Mouse (Mus musculus): Measurements from ENCODE around the gene Mxra7.

Mxra7 gene

GRCm38 (mm10) chr11:116817567-116817966, 10.3 kb downstream of the Mxra7 start:
- no peak for DNase-seq (ENCODE audit: low read depth)

- peak; percentile 95 for DNase-seq (ENCODE audit: low read depth)
Measured at GRCm38 (mm10) chr11:116816769-116817168, 11.1 kb downstream of the Mxra7 start.

DNA sequence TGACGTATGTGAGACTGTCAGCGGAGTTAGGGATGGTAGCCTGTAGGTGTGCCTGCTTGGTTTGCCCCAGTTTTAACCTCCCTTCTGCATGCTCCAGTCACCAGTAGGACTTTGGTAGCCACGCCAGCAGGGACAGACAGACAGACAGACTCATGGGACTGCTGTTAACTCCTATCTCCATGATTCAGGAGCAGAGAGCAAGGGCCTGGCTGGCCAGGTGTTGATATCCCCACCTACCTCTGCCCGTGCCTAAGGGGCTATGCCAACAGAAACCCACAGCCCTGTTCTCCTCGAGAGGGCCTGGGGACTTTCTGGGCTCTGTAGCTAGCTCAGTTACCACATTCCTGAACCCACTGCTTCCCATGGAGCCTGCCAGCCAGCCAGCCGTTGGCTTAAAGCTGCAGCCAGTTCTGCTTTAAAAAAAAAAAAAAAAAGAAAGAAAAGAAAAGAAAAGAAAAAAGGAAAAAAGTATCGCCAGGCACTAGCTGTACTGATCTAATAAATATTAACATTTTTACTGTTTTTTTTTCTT, 12.9 kb downstream of the Mxra7 start:
- peak; percentile 71 for DNase-seq (ENCODE audit: low read depth)

DNA sequence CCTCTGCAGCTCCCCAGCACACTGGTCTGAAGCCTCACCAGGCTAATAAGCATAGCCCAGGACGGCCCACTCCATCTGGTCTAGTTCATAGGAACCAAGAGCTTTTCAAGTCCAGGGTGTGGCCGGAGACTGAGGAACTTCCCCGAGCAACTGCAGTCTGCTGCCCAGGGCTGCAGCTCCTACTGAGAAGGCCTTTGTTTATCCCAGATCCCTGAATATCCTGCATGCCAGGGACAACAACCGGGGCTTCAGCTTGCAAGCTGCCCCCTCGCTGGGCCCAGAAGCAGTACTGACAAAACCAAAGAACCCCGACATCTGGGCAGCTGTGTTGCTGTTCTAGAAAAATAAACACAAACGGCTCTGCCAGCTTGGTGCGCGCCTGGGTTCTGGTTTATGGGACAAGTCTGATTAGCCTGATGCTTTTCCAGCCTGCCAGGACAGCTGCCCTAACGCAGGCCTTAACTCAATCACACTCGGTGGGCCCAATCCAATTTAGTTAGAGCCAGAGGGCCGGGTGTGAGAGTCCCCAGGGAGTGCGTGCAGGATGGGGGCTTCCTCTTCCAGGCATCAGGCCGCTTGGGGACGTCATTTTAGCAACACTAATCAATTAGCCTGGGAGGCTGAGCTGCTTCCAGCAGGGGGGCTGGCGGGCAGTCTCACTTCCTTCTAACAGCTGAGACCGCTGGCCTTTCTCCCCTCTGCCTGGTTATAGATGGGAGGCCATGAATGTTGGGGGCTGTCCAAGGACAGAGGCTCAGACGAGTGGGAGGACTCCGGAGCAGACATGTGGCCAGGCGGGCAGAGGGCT, 13.6 kb downstream of the Mxra7 start:
- DNase-seq (ENCODE audit: low read depth) = peak; percentile 70

DNA sequence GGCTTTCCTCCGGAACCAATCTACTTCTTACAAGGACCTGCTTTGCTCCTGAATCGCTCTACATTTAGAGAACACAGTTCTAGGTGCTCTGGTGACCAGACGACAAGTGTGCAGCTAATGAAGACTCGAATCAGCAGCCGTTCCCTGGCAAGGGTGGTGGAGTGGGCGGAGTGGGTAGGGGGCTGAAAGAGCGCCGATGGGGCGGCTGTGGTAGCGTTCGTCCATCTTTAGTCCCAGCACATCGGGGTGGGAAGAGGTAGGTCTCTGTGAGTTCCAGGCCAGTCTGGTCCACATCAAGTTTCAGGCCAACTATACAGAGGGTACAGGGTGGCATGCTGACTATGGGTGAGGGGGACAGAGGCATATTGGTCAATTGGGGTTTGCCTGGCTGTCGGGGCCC, 14.2 kb downstream of the Mxra7 start:
- DNase-seq (ENCODE audit: low read depth) = no peak

- DNase-seq (ENCODE audit: low read depth) = peak; percentile 32
Measured at GRCm38 (mm10) chr11:116812793-116813529, 14.9 kb downstream of the Mxra7 start.

DNA sequence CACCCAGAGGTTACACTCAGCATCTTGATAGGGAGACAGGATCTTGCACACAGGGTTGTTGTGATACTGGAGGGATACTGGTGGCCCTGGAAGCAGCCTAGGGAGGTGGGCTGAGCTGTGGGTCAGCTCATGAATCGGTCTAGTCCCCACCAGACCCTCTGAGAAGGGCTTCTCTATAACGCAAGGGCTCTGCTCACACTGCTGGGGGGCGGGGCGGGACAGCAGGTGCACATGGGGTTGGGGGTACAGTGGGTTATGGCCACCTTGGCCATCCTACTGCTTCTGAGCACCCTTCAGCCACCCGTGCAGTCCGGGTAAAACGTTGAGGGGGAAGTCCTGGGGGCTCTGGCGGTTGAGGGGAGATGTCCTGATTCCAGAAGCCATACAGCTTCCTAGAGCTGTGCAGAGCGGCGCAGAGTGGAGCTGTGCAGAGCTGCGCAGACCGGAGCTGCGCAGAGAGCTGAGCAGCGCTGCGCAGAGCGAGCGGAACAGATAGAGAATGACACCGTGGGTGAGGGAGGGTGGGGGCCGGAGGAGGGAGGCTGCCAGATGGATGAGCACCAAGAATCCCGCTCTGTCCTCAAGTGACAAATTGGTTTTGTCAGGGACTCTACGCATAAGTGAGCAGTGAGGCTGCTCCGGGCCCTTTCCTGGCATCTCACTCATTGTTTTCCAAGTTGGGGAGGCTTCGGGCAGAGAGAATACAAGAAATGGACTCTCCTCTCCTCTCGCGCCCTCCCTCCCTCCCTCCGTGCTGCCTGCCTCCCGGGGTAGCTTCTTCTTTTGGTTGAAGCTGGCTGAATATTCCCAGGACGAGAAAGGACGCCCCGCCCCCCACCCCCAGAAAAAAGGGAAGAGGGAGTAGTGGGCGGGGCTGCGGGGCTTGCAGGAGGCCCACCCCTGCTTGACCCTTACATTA, 16.6 kb downstream of the Mxra7 start:
- no peak for DNase-seq (ENCODE audit: low read depth)

DNA sequence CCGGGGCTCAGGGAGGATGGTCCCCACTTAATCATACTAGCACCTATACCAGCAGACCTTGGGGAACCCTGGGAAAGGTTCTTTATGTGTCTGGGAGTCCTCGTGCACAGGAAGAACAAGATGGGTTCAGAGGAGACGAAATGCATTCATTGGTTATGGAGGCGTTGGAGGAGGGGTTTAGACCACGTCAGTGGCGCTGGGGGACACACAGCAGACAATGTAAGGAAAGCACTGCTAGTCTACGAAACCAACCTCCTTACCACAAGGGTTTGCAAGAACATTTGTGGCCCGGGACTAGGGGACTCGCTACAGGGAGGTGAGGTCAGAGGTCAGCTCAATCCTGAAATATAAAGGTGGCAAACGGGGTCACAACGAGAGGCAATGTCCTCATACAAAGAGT, 17.3 kb downstream of the Mxra7 start:
- DNase-seq (ENCODE audit: low read depth) = no peak

- DNase-seq (ENCODE audit: low read depth) = no peak
Measured at GRCm38 (mm10) chr11:116809520-116809919, 18.3 kb downstream of the Mxra7 start.

- no peak for DNase-seq (ENCODE audit: low read depth)
Measured at GRCm38 (mm10) chr11:116808811-116809395, 18.9 kb downstream of the Mxra7 start.

DNA sequence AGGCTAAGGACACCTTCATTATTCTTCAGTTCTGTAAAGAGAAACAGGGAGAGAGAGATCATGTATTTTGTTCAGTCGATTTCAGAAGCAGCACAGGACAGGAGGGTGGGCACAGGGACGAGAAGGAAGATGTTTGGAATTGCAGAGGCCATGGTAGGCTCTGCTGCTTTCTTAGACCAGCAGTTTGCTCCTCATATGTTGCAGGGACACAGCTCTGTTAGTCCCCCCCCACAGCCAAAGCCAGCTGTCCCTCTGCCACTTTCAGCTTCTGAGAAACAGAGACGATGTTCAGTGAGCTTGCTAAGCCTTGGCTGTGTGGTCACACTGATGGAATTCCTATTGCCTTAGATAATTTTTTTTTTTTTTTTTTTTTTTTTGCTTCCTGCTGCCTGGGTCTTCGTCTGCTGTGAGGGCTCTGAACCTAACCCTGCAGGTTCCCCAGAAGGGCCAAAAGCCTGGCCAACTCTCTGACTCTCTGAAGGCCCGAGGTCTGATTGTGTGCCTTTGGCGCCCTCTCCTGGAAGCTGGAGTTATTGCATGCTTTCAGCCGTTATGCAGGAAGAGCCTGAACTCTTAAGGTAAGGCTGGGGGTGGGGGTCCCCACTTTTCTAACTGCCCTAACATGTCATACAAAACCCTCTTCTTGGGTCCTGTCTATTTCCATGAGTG, 19.8 kb downstream of the Mxra7 start:
- peak; percentile 93 for DNase-seq (ENCODE audit: low read depth)

- DNase-seq (ENCODE audit: low read depth) = peak; percentile 38
Measured at GRCm38 (mm10) chr11:116807526-116807925, 20.3 kb downstream of the Mxra7 start.

- DNase-seq (ENCODE audit: low read depth) = peak; percentile 68
Measured at GRCm38 (mm10) chr11:116807116-116807515, 20.7 kb downstream of the Mxra7 start.

GRCm38 (mm10) chr11:116806136-116807071, 21.4 kb downstream of the Mxra7 start:
- DNase-seq (ENCODE audit: low read depth) = peak; percentile 74

GRCm38 (mm10) chr11:116802709-116803108, 25.1 kb downstream of the Mxra7 start:
- DNase-seq (ENCODE audit: low read depth) = no peak

DNA sequence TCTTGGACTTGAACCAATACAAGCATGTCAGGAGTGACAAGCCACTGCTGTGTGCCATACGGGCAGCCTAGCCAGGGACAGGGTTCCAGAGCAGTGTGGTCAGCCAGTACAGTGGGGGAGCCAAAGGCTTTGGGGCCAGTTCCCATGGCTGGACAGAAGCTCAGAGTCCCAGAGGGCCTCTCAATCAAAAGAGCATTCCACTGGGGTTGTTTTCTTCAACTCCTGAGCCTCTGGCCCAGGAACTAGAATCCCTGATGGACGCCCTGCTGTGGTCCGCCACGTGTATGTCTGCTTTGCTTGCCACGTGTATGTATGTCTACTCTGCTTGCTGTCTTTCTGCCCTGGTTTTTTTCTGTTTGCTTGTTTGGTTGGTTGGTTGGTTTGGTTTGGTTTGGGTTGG, 26.7 kb downstream of the Mxra7 start:
- DNase-seq (ENCODE audit: low read depth) = no peak

DNA sequence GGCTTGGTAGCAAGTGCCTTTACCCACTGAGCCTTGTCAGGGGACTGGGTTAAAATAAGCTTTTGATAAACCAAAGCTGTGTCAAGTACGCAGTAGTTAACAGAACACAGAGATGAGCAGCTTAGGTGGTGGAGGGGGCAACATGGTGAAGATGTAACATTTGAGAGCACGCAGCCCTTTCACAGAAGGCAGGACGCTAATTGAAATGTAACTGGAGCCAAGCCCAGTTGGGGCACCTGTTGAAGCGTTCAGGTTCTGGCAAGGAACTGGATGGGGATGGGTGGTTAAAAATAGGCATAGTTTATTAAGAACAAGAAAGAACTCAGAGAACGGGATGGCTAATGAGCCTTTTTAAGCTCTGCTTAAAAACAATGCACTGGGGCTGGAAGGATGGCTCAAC, 28.5 kb downstream of the Mxra7 start:
- no peak for DNase-seq (ENCODE audit: low read depth)

DNA sequence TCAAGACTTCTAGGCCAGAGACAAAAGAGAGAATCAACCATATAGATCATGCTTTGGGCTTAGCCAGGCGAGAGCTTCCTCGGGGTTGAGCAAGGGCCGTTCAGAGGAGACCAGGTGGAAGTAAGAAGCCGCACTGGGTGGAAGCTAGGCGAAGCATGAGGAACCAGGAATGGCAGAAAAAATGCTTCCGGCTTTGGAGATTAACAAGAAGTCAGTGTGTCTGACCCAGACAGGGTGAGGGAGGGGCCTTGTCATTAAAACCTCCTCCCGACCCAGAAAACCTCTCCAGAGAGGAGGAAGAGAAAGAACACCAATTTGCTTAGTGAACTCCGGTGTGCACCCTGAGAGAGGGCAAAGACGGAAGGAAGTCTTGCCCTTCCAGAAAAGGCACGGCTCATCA, 43.6 kb downstream of the Mxra7 start:
- DNase-seq (ENCODE audit: low read depth) = no peak

- DNase-seq (ENCODE audit: low read depth) = peak; percentile 54
Measured at GRCm38 (mm10) chr11:116782737-116783145, 45.1 kb downstream of the Mxra7 start.

- no peak for DNase-seq (ENCODE audit: low read depth)
Measured at GRCm38 (mm10) chr11:116775407-116775806, 52.4 kb downstream of the Mxra7 start, which contains the start of gene St6galnac1. TSS of gene St6galnac1 (minus strand) at chr11:116775507.
